Mouse (Mus musculus): ENCODE results near the gene Rasa3. TPM values are rescaled to one million over a fixed set of nuclear protein-coding genes. Genes with fewer than 3 reads are reported as not detected.

Gene Rasa3
- polyA plus RNA-seq, 1 experiment from 2014 or later, result 20.9 TPM

- no peak overlapping the region for H3K4me3 ChIP-seq (ENCODE audit: control insufficient read depth in 1 of 2, insufficient read depth in 1 of 2, low read depth in 1 of 2, low read length in 2 of 2)
- H3K4me2 ChIP-seq (ENCODE audit: low read length), result no peak overlapping the region
- H3K27ac ChIP-seq (replicated peaks in 1 of 2; ENCODE audit: control insufficient read depth in 1 of 2, insufficient read depth in 1 of 2, low read depth in 2 of 2, low read length in 2 of 2), result no peak overlapping the region
- no peak overlapping the region for H3K9ac ChIP-seq (ENCODE audit: low read length)
- H3K27me3 ChIP-seq (ENCODE audit: control insufficient read depth, insufficient read depth, low read length), result 0 out of 2 replicates have a peak, but pooled peaks cover 4% of the 10 kb centered on the region
- 88% methylated on average over 16 of the region's 16 CpGs for WGBS
- H3K36me3 ChIP-seq (ENCODE audit: control insufficient read depth, insufficient read depth, low read length), result no peaks in the 10 kb centered on the region
- no peak for ATAC-seq (ENCODE audit: insufficient number of reproducible peaks, insufficient read depth, low FRiP score, low read depth)
- H3K9me3 ChIP-seq (ENCODE audit: control insufficient read depth, low read length), result peaks cover 2% of the 10 kb centered on the region; the same call in 1 of the 2 replicates
- peaks cover 3 to 5% of the 10 kb centered on the region in 2 experiments; a peak in 1 of 4 replicates for H3K4me1 ChIP-seq (ENCODE audit: control insufficient read depth in 2 of 2, insufficient read depth in 2 of 2, low read length in 2 of 2)
Observed at GRCm38 (mm10) chr8:13685674-13686314, 8.4 kb upstream of the Rasa3 start.

GRCm38 (mm10) chr8:13684131-13684530, 6.7 kb upstream of the Rasa3 start:
- 54% methylated on average over 7 of the region's 7 CpGs for WGBS
- Histone ChIP-seq H3K4me3 (ENCODE audit: control insufficient read depth in 1 of 2, insufficient read depth in 1 of 2, low read depth in 1 of 2, low read length in 2 of 2) (no peak overlapping the region), H3K27ac (replicated peaks in 1 of 2; ENCODE audit: control insufficient read depth in 1 of 2, insufficient read depth in 1 of 2, low read depth in 2 of 2, low read length in 2 of 2) (no peak overlapping the region), H3K4me1 (ENCODE audit: control insufficient read depth in 2 of 2, insufficient read depth in 2 of 2, low read length in 2 of 2) (peaks cover 3 to 5% of the 10 kb centered on the region in 2 experiments; a peak in 1 of 4 replicates), H3K27me3 (ENCODE audit: control insufficient read depth, insufficient read depth, low read length) (0 out of 2 replicates have a peak, but pooled peaks cover 4% of the 10 kb centered on the region), H3K9ac (ENCODE audit: low read length) (no peak overlapping the region), H3K36me3 (ENCODE audit: control insufficient read depth, insufficient read depth, low read length) (no peaks in the 10 kb centered on the region), H3K4me2 (ENCODE audit: low read length) (no peak overlapping the region), H3K9me3 (ENCODE audit: control insufficient read depth, low read length) (peaks cover 2% of the 10 kb centered on the region; the same call in 1 of the 2 replicates)
- ATAC-seq (ENCODE audit: insufficient number of reproducible peaks, insufficient read depth, low FRiP score, low read depth), result no peak

- Histone ChIP-seq H3K36me3 (ENCODE audit: control insufficient read depth, insufficient read depth, low read length) (no peaks in the 10 kb centered on the region), H3K4me1 (ENCODE audit: control insufficient read depth in 2 of 2, insufficient read depth in 2 of 2, low read length in 2 of 2) (peaks cover 25 to 38% of the 10 kb centered on the region in 2 experiments), H3K4me2 (ENCODE audit: low read length) (peak overlapping the region; percentile 92), H3K9ac (ENCODE audit: low read length) (peak overlapping the region; percentile 57; the same call in 1 of the 2 replicates), H3K27ac (replicated peaks in 1 of 2; ENCODE audit: control insufficient read depth in 1 of 2, insufficient read depth in 1 of 2, low read depth in 2 of 2, low read length in 2 of 2) (no peak overlapping the region), H3K4me3 (ENCODE audit: control insufficient read depth in 1 of 2, insufficient read depth in 1 of 2, low read depth in 1 of 2, low read length in 2 of 2) (peak overlapping the region; percentile 41 to 85), H3K27me3 (ENCODE audit: control insufficient read depth, insufficient read depth, low read length) (0 out of 2 replicates have a peak, but pooled peaks cover 1% of the 10 kb centered on the region), H3K9me3 (ENCODE audit: control insufficient read depth, low read length) (no peaks in the 10 kb centered on the region)
- ATAC-seq (ENCODE audit: insufficient number of reproducible peaks, insufficient read depth, low FRiP score, low read depth), result no peak
- WGBS, result 31% methylated on average over 8 of the region's 8 CpGs
Observed at GRCm38 (mm10) chr8:13678182-13678581, 779 bp upstream of the Rasa3 start.

DNA sequence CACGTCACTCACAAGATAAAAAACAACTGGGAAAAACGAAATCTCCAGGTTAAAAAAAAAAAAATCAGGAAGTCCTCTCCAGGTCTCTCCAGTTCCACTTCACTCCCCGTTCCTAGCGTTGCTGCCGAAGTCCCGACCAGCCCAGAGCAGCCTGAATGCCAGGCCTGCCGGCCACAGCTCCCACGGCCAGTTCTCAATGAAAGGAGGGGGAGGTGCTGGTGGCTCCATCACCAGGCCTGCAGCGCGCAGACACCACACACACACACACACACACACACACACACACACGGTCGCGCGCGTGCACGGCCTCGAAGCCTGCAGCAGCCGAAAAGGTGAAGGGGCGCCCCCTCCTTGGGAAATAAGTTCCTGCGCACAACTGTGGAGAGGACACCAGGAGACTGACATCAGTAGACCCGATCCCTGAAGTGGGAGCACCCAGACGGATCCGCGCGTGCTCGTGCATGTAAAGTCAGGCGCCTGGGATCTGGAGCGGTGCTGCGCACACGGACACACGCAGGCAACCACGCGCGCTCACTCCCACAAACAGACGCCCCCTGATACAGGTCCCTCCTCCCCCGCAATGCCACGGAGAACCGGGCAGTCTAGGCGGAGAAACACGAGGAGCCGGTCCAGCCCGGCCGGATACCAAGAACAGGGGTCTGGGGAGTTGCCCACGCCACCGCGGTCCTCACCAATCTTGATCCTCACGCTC, 546 bp downstream of the Rasa3 start:
- under 1% methylated on average over 47 of the region's 47 CpGs for WGBS
- no peaks in the 10 kb centered on the region for H3K36me3 ChIP-seq (ENCODE audit: control insufficient read depth, insufficient read depth, low read length)
- peak overlapping the region; percentile 92 for H3K4me2 ChIP-seq (ENCODE audit: low read length)
- peak overlapping the region; percentile 87 for H3K9ac ChIP-seq (ENCODE audit: low read length)
- peak overlapping the region; percentile 85 to 87 for H3K4me3 ChIP-seq (ENCODE audit: control insufficient read depth in 1 of 2, insufficient read depth in 1 of 2, low read depth in 1 of 2, low read length in 2 of 2)
- peak; percentile 31 for ATAC-seq (ENCODE audit: insufficient number of reproducible peaks, insufficient read depth, low FRiP score, low read depth)
- peak overlapping the region; percentile 84 to 89 for H3K27ac ChIP-seq (replicated peaks in 1 of 2; ENCODE audit: control insufficient read depth in 1 of 2, insufficient read depth in 1 of 2, low read depth in 2 of 2, low read length in 2 of 2)
- peaks cover 30 to 48% of the 10 kb centered on the region in 2 experiments for H3K4me1 ChIP-seq (ENCODE audit: control insufficient read depth in 2 of 2, insufficient read depth in 2 of 2, low read length in 2 of 2)
- H3K9me3 ChIP-seq (ENCODE audit: control insufficient read depth, low read length), result no peaks in the 10 kb centered on the region
- no peaks in the 10 kb centered on the region for H3K27me3 ChIP-seq (ENCODE audit: control insufficient read depth, insufficient read depth, low read length)

DNA sequence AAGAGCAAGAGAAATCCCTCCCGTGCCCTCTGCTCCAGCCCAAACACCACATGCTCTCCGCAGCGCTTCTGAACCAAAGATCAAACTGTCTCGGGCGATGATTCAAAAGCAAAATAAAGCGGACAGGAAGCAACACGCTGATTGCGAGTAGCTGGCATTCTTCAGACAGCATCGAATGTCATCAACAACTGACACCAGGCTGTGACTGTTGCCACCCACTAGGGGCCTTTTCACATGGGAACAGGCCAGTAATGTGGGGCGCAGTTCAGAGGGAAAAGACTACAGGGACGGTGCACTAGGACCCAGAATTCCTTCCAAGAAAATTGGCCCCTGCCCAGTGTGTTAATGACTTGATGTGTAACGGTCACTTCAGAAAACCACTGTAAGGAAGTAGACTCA, 1.1 kb downstream of the Rasa3 start:
- Histone ChIP-seq H3K4me1 (ENCODE audit: control insufficient read depth in 2 of 2, insufficient read depth in 2 of 2, low read length in 2 of 2) (peaks cover 32 to 54% of the 10 kb centered on the region in 2 experiments), H3K9me3 (ENCODE audit: control insufficient read depth, low read length) (no peaks in the 10 kb centered on the region), H3K27ac (replicated peaks in 1 of 2; ENCODE audit: control insufficient read depth in 1 of 2, insufficient read depth in 1 of 2, low read depth in 2 of 2, low read length in 2 of 2) (peak overlapping the region; percentile 84 to 89), H3K4me2 (ENCODE audit: low read length) (peak overlapping the region; percentile 92), H3K36me3 (ENCODE audit: control insufficient read depth, insufficient read depth, low read length) (no peaks in the 10 kb centered on the region), H3K9ac (ENCODE audit: low read length) (peak overlapping the region; percentile 87), H3K27me3 (ENCODE audit: control insufficient read depth, insufficient read depth, low read length) (no peaks in the 10 kb centered on the region), H3K4me3 (ENCODE audit: control insufficient read depth in 1 of 2, insufficient read depth in 1 of 2, low read depth in 1 of 2, low read length in 2 of 2) (peak overlapping the region; percentile 85 to 87)
- peak; percentile 22; the same call in 1 of the 2 replicates for ATAC-seq (ENCODE audit: insufficient number of reproducible peaks, insufficient read depth, low FRiP score, low read depth)
- WGBS, result under 1% methylated on average over 12 of the region's 12 CpGs

DNA sequence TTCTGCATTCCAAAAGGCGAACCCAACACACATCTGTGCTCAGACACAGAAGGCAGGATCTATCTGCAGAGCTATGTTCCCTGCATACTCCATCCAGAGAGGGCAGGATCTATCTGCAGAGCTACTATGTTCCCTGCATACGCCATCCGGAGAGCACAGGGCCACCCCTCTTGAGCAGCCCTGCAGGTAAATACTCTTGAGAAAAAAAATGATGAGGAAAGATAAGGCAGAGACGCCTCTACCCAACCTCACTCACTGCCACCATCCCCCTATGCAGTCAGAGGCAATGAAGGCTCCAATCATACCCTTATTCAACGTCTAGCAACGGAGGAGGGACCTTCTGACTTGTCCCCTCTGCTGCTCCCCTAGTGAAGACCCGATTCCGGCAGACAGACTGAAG, 1.9 kb downstream of the Rasa3 start:
- Histone ChIP-seq H3K9ac (ENCODE audit: low read length) (peak overlapping the region; percentile 87), H3K27ac (replicated peaks in 1 of 2; ENCODE audit: control insufficient read depth in 1 of 2, insufficient read depth in 1 of 2, low read depth in 2 of 2, low read length in 2 of 2) (peak overlapping the region; percentile 84 to 89), H3K36me3 (ENCODE audit: control insufficient read depth, insufficient read depth, low read length) (no peaks in the 10 kb centered on the region), H3K4me2 (ENCODE audit: low read length) (peak overlapping the region; percentile 92), H3K4me3 (ENCODE audit: control insufficient read depth in 1 of 2, insufficient read depth in 1 of 2, low read depth in 1 of 2, low read length in 2 of 2) (peak overlapping the region; percentile 85 to 87), H3K27me3 (ENCODE audit: control insufficient read depth, insufficient read depth, low read length) (no peaks in the 10 kb centered on the region), H3K9me3 (ENCODE audit: control insufficient read depth, low read length) (no peaks in the 10 kb centered on the region), H3K4me1 (ENCODE audit: control insufficient read depth in 2 of 2, insufficient read depth in 2 of 2, low read length in 2 of 2) (peaks cover 39 to 58% of the 10 kb centered on the region in 2 experiments)
- 35% methylated on average over 8 of the region's 8 CpGs for WGBS
- no peak for ATAC-seq (ENCODE audit: insufficient number of reproducible peaks, insufficient read depth, low FRiP score, low read depth)

DNA sequence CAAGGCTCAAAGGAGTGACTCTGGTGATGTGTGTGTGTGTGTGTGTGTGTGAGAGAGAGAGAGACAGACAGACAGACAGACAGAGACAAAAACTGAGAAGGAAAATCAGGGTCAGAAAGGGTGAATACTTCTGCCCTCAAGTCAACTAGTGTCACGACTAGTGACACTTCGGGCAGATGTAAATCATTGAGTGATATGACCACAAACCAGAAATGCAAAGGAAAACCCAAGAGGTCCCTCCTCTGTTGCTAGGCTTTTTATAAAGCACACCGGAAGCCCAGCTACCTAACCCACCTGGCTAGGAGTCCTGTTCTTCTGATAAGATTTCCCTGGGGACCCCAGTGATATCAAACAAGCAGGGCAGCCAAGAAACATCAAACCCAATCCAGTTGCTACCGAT, 2.3 kb downstream of the Rasa3 start:
- no peaks in the 10 kb centered on the region for H3K9me3 ChIP-seq (ENCODE audit: control insufficient read depth, low read length)
- no peak for ATAC-seq (ENCODE audit: insufficient number of reproducible peaks, insufficient read depth, low FRiP score, low read depth)
- H3K4me1 ChIP-seq (ENCODE audit: control insufficient read depth in 2 of 2, insufficient read depth in 2 of 2, low read length in 2 of 2), result peaks cover 42 to 62% of the 10 kb centered on the region in 2 experiments
- peak overlapping the region; percentile 24 to 89; a peak in 3 of 4 replicates for H3K27ac ChIP-seq (replicated peaks in 1 of 2; ENCODE audit: control insufficient read depth in 1 of 2, insufficient read depth in 1 of 2, low read depth in 2 of 2, low read length in 2 of 2)
- no peaks in the 10 kb centered on the region for H3K27me3 ChIP-seq (ENCODE audit: control insufficient read depth, insufficient read depth, low read length)
- H3K4me3 ChIP-seq (ENCODE audit: control insufficient read depth in 1 of 2, insufficient read depth in 1 of 2, low read depth in 1 of 2, low read length in 2 of 2), result peak overlapping the region; percentile 85 to 87
- H3K9ac ChIP-seq (ENCODE audit: low read length), result peak overlapping the region; percentile 87
- 47% methylated on average over 4 of the region's 4 CpGs for WGBS
- H3K4me2 ChIP-seq (ENCODE audit: low read length), result peak overlapping the region; percentile 92
- no peaks in the 10 kb centered on the region for H3K36me3 ChIP-seq (ENCODE audit: control insufficient read depth, insufficient read depth, low read length)
